Mouse (Mus musculus) cerebellum, adult 2 months (tissue): Measurements from ENCODE around the gene B4galnt2.

Source experiments
- CTCF ChIP-seq: fragments of 200-500 bp; IDR thresholded peaks from 2 replicates; pipeline ENCODE4 v1.5.1; 2011; ENCODE audit warnings: low read depth, mild to moderate bottlenecking, control low read depth, low read length, moderate library complexity, borderline replicate concordance; ENCODE audit not compliant: insufficient read depth
- POLR2A ChIP-seq: fragments of 200-500 bp; IDR thresholded peaks from 2 replicates; pipeline ENCODE4 v1.6.1; 2011; ENCODE audit warnings: low read length, control low read depth, borderline replicate concordance; ENCODE audit not compliant: insufficient read depth

DNA sequence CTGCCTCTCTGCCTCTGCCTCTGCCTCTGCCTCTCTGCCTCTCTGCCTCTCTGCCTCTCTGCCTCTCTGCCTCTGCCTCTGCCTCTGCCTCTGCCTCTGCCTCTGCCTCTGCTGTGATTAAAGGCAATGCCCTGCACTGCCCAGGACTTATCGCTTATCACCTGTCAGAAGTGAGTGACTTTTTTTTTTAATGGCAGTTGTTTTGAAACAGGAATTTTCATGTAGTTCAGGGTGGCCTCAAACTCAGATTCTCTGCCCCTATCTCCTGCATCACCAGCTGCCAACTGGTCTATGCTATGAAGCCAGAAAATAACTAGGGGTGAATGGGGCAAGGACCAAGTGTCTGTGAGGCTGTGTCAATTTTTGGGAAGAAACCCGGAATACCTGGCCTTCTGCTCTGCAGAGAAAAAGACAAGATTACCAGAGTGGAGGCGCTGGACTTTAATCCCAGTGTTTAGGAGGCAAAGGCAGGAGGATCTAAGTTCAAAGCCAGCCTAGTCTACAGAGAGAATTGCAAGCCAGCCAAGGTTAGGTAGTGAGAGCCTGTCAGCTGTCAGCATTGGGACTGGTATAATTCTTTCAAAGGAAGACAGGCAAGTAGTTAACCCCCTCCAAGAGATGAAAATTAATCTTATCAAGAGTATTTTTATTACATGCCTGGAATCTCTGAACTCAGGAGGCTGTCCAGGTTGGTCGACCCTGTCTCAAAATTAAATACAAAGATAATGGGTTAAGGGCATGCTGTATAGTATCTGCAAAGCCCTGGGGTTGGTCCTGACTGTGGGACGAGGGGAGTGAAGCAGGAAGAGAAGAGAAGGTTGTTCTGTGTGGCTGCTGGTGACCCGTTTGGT, 88.1 kb downstream of the B4galnt2 start:
- TF ChIP-seq CTCF: no peak
- no peak for TF ChIP-seq POLR2A
